Mouse (Mus musculus): Measurements from ENCODE around the gene Syngr1.

- TF ChIP-seq CTCF (IDR thresholded peaks at IDR 0.05; ENCODE audit: borderline replicate concordance, extremely low read depth, insufficient read depth, insufficient read length) (no peak), POLR2A (IDR thresholded peaks at IDR 0.05; ENCODE audit: borderline replicate concordance, extremely low read depth, insufficient read depth, insufficient read length, poor library complexity, severe bottlenecking) (no peak)
These were observed 61.5 kb downstream of the Syngr1 start for GRCm38 (mm10) chr15:80152663-80153062.

Data from brain, embryonic 14.5 days (tissue).